Mouse (Mus musculus) ES-Bruce4 (cell line): ENCODE measurements around the gene Zfp784.

Experiments used
- CTCF ChIP-seq: IDR thresholded peaks from one replicate; pipeline ENCODE4 v1.8.1; 2011; ENCODE audit warnings: low read depth, low read length
- EP300 ChIP-seq: IDR thresholded peaks from 2 replicates; pipeline ENCODE4 v1.6.1; 2011; ENCODE audit warnings: low read depth, low read length; ENCODE audit not compliant: insufficient read depth
- POLR2A ChIP-seq: IDR thresholded peaks from one replicate; pipeline ENCODE4 v1.8.1; 2011; ENCODE audit warnings: low read length; ENCODE audit not compliant: insufficient read depth

DNA sequence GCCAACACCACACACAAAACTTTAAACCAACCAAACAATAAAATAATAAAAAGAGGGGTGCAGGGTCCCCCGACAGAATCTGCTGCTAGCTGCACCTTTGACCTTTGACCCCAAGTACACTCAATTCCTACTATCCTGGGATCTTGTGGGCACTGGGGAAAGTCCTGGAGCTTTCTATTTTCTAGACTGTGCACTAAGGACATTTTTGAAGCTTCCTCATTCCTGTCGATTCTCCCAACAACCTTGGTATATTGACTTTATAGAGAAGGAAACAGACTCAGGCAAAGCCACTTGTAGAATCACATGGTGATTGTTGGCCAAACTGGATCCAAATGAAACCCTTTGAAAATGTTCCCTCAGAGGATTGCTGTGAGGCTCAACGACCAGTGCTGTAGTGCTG, 22.2 kb downstream of the Zfp784 start:
- no peak for TF ChIP-seq CTCF
- no peak for TF ChIP-seq POLR2A
- TF ChIP-seq EP300, result no peak
